Mouse (Mus musculus) thymus, adult 2 months (tissue): ENCODE results near the gene Ankrd54. TPM values are rescaled to one million over a fixed set of nuclear protein-coding genes. Genes with fewer than 3 reads are reported as not detected.

ENCODE experiments used
- DNase-seq: peaks from one replicate; pipeline ENCODE4 v3.0.0; 2021
- H3K27ac ChIP-seq: fragments of 200-500 bp; 2 replicates; pipeline ENCODE4 v1.5.1; 2012; ENCODE audit warnings: low read length, control low read depth; ENCODE audit not compliant: control insufficient read depth, insufficient read depth
- H3K27me3 ChIP-seq: fragments of 200-500 bp; 2 replicates; pipeline ENCODE4 v1.6.1; 2012; ENCODE audit warnings: mild to moderate bottlenecking, low read length, moderate library complexity, mixed read lengths; ENCODE audit not compliant: control insufficient read depth, insufficient read depth
- H3K36me3 ChIP-seq: fragments of 200-500 bp; 2 replicates; pipeline ENCODE4 v1.6.1; 2012; ENCODE audit warnings: mild to moderate bottlenecking, low read length, moderate library complexity; ENCODE audit not compliant: control insufficient read depth, insufficient read depth
- H3K4me1 ChIP-seq: fragments of 200-500 bp; replicated peaks from 2 replicates; pipeline ENCODE4 v1.6.1; 2012; ENCODE audit warnings: low read length; ENCODE audit not compliant: control insufficient read depth, insufficient read depth
- H3K4me3 ChIP-seq: fragments of 200-500 bp; 2 replicates; pipeline ENCODE4 v1.5.1; 2012; ENCODE audit warnings: mild to moderate bottlenecking, low read length, control low read depth, moderate library complexity; ENCODE audit not compliant: control insufficient read depth, insufficient read depth
- CTCF ChIP-seq: fragments of 200-500 bp; IDR thresholded peaks from 2 replicates; pipeline ENCODE4 v1.5.1; 2012; ENCODE audit warnings: mild to moderate bottlenecking, control low read depth, low read length, moderate library complexity, borderline replicate concordance; ENCODE audit not compliant: control insufficient read depth, poor library complexity, insufficient read depth; ENCODE audit errors: extremely low read depth
- POLR2A ChIP-seq: fragments of 200-500 bp; IDR thresholded peaks from 2 replicates; pipeline ENCODE4 v1.6.1; 2012; ENCODE audit warnings: mild to moderate bottlenecking, low read length, control low read depth, moderate library complexity; ENCODE audit not compliant: control insufficient read depth, poor library complexity, insufficient read depth; ENCODE audit errors: extremely low read depth
- WGBS: fragments of 180-500 bp; shearing (Covaris S2); methylation state at CpG from one replicate; pipeline ENCODE4 v1.1.7; 2018; 5-methylcytosine and 5-hydroxymethylcytosine counted together
- polyA plus RNA-seq: library from polyadenylated mRNA; depleted of rRNA; stranded (reverse); fragments of >200 nt; gene quantifications from 2 replicates; pipeline ENCODE4 v1.2.3, GENCODE M21; 2012

Ankrd54 gene
- polyA plus RNA-seq, 1 experiment = 171 TPM

DNA sequence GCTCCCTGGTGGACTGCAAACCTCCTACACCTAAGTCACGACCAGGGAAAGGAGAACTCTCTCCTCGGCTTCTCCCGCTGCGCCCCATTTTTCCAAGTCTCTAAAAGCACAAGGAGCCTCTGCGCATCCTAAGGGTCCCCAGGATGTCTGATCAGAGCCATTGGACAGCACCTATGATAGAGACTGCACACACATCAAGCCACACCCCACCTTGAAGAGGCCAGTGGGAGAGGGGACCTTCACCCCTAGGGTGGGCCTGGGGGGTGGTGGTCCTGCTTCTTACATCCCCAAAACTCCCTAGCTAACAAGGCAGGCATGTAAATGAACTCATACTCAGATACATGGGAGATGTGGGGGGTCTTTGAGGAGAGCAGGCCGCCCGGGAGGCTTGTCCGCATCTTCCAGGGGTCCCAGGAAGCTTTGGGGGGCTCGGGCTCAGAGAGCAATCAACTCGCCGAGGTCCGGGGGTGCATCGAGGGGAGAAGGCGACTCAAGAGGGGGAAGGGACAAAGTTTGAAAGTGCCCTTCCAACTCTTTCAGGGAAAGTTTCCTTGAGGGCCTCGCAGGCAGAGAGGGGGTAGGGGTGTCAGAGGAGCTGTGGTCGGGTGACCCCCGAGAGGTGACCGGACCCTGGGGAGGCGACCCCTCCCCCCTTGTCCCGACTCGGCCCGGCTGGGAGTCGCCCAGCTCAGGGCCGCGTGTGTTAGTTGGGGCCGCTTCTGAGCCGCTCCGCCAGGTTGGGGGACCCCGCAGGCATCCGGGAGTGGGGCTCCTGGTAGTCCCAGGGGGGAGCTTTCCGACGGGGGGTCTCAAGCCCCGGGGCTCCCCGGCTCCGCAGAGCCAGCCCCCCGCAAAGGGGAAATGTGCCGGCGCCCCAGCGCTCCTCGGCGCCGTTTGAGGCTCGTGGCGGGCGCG is 35.1 kb downstream of the Ankrd54 start:
- 13% methylated on average over 46 of the region's 46 CpGs for WGBS
- no peak overlapping the region for H3K27ac ChIP-seq
- TF ChIP-seq POLR2A (no peak), CTCF (no peak)
- peak overlapping the region; percentile 57 for H3K4me3 ChIP-seq
- no peak for DNase-seq
- no peaks in the 10 kb centered on the region; the same call in 1 of the 2 replicates for H3K27me3 ChIP-seq
- no peaks in the 10 kb centered on the region for H3K36me3 ChIP-seq
- H3K4me1 ChIP-seq = peaks cover 29% of the 10 kb centered on the region

DNA sequence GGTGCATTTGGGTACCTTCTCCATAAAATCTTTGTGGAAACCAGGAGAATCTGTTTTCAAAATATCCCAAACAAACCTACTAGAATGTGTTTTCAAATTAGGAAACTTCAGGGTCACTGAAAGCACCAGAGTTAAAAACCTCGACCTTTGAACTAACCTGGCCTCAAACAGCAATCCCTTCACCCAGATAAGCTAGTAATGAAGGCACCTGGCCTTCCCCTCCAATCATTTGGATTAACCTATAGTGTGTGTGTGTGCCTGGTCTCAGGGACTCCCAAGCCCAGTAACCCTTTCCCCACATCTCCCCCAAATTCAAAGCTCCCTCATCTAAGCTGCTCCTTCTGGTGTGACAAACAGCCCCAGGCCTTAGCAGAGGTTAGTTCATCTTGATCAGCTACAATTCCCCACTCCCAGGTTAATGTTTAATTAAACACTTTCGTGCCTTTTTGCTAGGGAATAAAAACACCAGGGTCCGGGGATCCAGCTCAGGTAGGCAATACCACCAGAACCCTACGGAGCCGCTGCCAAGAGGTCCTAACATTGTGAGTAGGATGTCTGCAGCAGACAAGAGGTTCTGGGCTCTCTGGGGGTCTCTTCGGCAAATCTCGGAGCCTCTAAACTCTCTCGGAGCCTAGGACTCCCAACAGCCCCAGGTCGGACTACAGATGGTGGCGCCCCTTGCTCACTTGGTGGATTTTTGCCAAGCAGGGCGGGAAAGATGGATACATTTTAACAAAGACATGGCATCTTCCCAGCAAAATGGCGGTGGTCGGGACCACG is 36.0 kb downstream of the Ankrd54 start:
- TF ChIP-seq CTCF (no peak), POLR2A (no peak)
- Histone ChIP-seq H3K4me3 (no peak overlapping the region), H3K4me1 (peaks cover 29% of the 10 kb centered on the region), H3K27me3 (no peaks in the 10 kb centered on the region; the same call in 1 of the 2 replicates), H3K36me3 (no peaks in the 10 kb centered on the region), H3K27ac (no peak overlapping the region)
- 95% methylated on average over 14 of the region's 14 CpGs for WGBS
- no peak for DNase-seq

DNA sequence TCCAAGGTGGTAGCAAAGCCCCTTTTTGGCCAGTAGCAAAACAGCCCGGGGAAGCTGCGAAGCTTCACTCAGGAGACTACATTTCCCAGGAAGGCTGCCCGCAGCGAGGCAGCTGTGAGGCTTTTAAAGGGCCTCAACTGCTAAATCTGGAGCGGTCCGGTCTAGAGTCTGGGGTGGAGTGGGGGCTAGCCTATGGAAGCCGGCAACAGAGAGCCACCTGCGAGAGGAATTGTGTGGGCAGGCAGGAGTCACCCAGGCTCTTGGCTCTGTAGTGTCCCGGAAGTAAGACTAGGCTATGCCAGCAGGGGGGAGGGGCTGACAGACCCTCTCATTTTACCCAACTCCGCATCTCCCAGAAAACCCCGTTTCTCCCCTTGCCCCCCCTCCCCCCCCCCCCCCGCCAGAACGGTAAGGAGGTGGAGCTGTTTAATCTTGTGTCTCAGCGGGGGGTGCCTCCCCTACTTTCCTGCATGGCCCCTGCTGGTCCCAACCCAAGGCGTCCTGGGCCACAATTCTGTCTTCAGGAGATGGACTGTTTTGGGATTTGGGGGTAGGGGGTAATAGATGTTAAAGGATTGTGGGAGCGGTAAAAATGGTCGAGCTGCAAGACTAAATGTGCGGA is 36.9 kb downstream of the Ankrd54 start:
- no peak overlapping the region for H3K4me3 ChIP-seq

DNA sequence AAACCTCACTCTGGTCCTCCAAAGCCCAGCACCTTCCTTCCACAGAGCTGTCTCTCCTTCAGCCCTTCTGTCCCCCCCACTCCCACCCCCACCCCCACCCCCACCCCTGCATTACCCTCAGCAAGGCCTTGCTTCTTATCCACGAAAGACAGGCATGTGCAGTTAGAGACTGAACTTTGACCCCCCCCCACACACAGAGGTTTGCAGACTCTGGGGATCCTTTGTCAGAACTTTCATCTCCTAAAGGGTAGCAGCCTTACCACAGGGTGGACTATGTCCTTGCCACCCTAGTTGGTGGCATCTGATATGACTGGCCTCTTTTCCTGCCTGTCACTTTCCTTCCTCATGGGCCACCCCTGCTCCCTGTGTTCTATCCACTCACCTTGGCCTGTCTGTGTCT is 39.3 kb downstream of the Ankrd54 start:
- 88% methylated on average over 1 of the region's 1 CpGs for WGBS
- H3K27ac ChIP-seq = no peak overlapping the region
- H3K36me3 ChIP-seq = no peaks in the 10 kb centered on the region
- no peaks in the 10 kb centered on the region for H3K27me3 ChIP-seq
- DNase-seq = no peak
- H3K4me1 ChIP-seq = peaks cover 8% of the 10 kb centered on the region; the same call in 1 of the 2 replicates
- TF ChIP-seq POLR2A (no peak), CTCF (no peak)
- H3K4me3 ChIP-seq = no peak overlapping the region

More for the DNA sequence above, 36.9 kb downstream of the Ankrd54 start:
- Histone ChIP-seq H3K27ac (no peak overlapping the region), H3K36me3 (no peaks in the 10 kb centered on the region), H3K4me1 (peaks cover 26% of the 10 kb centered on the region), H3K27me3 (no peaks in the 10 kb centered on the region; the same call in 1 of the 2 replicates)
- 50% methylated on average over 18 of the region's 18 CpGs for WGBS
- no peak for DNase-seq
- TF ChIP-seq POLR2A (no peak), CTCF (no peak)

DNA sequence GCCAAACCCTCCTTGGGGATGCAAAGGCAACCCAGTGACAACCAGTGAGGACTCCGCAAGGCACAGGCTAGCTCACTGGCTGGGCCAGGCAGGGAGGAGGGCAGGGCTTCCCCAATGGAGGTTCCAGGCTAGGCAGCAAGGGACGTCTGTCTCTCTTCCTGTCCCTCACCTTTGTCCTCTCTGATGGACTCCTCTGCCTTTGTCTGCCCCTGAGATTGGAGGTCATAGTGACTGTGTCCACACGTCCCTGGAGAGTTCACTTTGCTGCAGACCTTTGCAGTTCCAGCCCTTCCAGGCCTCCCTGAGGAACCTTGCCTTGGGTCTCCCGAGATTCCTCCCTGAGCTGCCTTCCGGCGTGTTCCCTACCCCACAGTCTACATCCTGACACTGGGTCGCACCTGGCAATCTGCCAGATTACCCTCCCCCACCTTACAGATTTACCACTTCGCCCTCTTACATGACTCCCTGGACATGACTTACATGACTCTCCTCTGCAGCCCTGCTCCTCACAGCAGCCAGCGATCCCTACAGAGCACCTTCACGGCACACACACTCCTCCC is 39.9 kb downstream of the Ankrd54 start:
- Histone ChIP-seq H3K36me3 (no peaks in the 10 kb centered on the region), H3K27me3 (no peaks in the 10 kb centered on the region), H3K4me1 (peaks cover 5% of the 10 kb centered on the region; the same call in 1 of the 2 replicates), H3K4me3 (no peak overlapping the region), H3K27ac (no peak overlapping the region)
- 91% methylated on average over 10 of the region's 10 CpGs for WGBS
- no peak for DNase-seq
- no peak for TF ChIP-seq CTCF
- TF ChIP-seq POLR2A = no peak

DNA sequence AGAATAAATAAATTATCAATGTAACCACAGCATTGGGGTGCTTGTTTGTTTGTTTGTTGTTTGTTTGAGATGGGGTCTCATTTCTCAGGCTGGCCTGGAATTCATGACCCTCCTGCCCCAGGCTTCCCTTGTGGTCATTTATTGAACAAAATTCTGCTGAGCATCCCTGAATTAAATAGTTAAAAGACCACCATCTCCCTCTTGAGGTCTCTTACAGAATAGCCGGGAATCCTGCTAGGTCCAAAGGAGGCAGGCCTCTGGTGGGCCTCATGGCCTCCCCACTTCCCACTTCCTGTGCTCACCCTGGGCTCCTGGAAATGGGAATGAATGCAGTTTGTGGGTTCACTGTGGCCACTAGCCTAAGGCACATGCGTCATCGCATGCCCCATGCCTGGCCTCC is 43.8 kb downstream of the Ankrd54 start:
- WGBS = 92% methylated on average over 3 of the region's 3 CpGs
- no peak for TF ChIP-seq POLR2A
- TF ChIP-seq CTCF = no peak
- no peaks in the 10 kb centered on the region for H3K4me1 ChIP-seq
- H3K27ac ChIP-seq = no peak overlapping the region
- H3K4me3 ChIP-seq = no peak overlapping the region
- H3K27me3 ChIP-seq = no peaks in the 10 kb centered on the region
- no peak for DNase-seq
- no peaks in the 10 kb centered on the region for H3K36me3 ChIP-seq
